Mouse (Mus musculus) stomach, postnatal 0 days (tissue): ENCODE data around the gene Opcml.

ENCODE experiments used
- CTCF ChIP-seq: IDR thresholded peaks from 2 replicates; pipeline ENCODE4 v1.5.1; 2016; ENCODE audit warnings: antibody characterized with exemption, low read depth, mild to moderate bottlenecking, moderate library complexity
- EP300 ChIP-seq: optimal IDR thresholded peaks from 2 replicates; pipeline ENCODE3; 2016; ENCODE audit warnings: antibody characterized with exemption

DNA sequence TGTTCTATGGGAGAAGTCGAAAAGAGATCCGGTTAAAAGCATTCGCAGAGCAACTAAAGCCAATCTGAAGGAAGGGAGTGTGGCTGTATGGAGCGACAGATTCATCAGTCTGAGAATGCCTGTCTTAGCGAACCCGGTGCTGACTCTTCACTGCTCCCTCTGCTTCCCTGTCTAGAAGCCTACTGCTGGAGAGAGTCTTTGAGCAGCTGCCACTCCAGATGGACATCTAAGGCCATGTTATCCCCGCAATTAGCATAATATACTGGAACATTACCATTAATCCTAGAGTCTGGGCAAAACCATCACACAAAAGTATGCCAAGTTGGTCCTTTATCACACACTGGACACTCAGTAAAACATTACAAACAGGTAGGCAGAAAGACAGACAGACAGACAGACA, 206.0 kb downstream of the Opcml start:
- TF ChIP-seq CTCF (no peak), EP300 (no peak)
